Mouse (Mus musculus): ENCODE measurements around the gene Def6. TPM values are rescaled to one million over a fixed set of nuclear protein-coding genes. Genes with fewer than 3 reads are reported as not detected.

Gene Def6
- 3.7 and 4.8 TPM in 2 replicates for polyA plus RNA-seq (2015; fragmentation: Nextera tagmentation; extraction: Ambion mirVana)

DNA sequence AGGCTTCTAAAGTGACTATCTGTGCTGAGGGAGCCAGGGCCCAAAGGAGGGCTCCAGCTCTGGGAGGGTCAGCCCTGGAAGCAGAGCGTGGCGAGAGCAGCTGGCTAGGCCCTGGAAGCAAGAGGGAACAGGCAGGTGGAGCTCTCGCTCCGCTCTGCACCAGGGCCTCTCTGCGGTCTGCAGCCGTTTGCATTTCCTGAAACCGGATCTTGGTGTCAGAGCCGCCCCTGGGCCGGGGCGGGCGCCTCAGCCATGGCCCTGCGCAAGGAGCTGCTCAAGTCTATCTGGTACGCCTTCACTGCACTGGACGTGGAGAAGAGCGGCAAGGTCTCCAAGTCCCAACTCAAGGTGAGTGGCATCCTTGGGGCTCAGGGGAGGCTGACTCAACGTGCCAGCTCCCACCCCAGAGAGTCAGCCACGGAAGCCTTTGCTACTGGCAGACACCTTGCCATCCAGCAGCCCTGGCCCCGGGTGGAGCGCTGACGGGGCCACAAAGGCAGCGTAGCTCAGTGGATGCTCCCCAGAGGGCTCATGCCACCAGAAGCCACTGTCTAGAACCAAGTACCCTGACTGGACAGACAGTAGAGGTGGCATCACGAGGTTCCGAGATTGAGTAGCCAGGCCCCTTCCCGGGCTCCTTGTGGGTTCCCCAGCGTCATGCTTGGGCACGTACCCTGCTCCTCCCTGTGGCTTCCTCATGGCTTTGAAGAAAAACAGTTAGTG is at the start of gene Def6:
Gene Def6 (plus strand): TSS at position 188 of the 723 bp plus-strand sequence.
- peak; percentile 18; the same call in 1 of the 2 replicates for ATAC-seq (replicated peaks)
- peaks cover 11% of the 10 kb centered on the region; the same call in 1 of the 2 replicates for H3K36me3 ChIP-seq
- H3K27ac ChIP-seq (replicated peaks): no peak within 1 kb of the TSS
- no peaks in the 10 kb centered on the region for H3K4me1 ChIP-seq
- no peak within 1 kb of the TSS for H3K4me3 ChIP-seq
- H3K9me3 ChIP-seq: no peaks in the 10 kb centered on the region
- H3K9ac ChIP-seq (replicated peaks): no peak within 1 kb of the TSS
- no peak within 1 kb of the TSS; the same call in 1 of the 2 replicates for H3K4me2 ChIP-seq (replicated peaks)
- H3K27me3 ChIP-seq: no peaks in the 10 kb centered on the region
- 26% methylated on average over 26 of the region's 26 CpGs for WGBS

DNA sequence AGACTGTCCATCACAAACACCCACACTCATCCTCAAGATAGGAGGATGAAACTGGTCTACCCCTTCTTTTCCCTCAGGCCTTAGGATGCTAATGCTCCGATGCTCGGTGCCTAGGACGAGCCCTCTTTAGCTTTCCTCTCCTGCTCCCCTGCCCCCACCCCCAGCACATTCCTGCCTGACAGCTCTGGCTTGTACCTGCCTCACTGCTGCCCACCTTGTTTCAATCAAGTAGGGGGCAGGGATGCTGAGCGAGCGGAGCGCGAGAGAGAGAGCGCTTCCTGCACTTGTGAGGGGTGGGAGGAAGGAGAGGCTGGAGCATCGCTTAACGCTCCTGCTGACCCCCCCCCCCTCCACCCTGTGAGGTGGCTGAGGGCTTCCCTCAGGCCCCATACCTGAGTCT is 47.2 kb upstream of the Def6 start:
- Histone ChIP-seq H3K4me2 (replicated peaks) (no peak overlapping the region), H3K9ac (replicated peaks) (no peak overlapping the region), H3K9me3 (no peaks in the 10 kb centered on the region), H3K4me1 (no peaks in the 10 kb centered on the region), H3K4me3 (no peak overlapping the region), H3K27me3 (no peaks in the 10 kb centered on the region), H3K36me3 (peaks cover 3% of the 10 kb centered on the region; the same call in 1 of the 2 replicates), H3K27ac (replicated peaks) (no peak overlapping the region)
- 42% methylated on average over 10 of the region's 10 CpGs for WGBS
- ATAC-seq (replicated peaks): no peak

DNA sequence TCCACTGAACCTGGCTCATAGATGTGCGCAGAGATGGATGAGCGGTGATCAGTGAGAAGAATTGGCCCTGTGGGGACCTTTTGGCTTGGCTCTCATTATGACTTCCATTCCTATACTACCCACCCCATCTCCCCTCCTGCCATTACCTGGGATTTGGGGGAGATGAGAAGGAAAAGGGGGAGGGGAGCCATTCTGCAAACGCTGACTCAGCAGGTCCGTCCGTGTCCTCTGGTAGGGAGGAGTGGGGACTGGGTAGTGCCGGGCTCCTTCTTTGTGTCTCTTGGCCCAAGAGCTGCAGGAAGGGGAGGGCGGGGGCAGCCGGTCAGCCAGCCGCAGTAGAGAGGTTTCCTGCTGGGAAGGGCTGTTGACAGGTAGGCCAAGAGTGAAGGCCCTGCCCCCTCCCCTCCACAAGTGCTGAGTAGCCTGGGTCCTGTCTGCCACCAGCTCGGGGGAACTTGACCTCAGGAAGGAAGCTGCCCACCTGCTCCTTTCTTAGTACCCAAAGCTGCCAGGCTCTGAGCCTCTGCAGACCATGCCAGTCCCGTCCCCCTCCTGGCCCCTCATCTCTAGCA is 46.2 kb upstream of the Def6 start:
- 20% methylated on average over 11 of the region's 11 CpGs for WGBS
- Histone ChIP-seq H3K27me3 (no peaks in the 10 kb centered on the region), H3K4me2 (replicated peaks) (no peak overlapping the region), H3K4me1 (no peaks in the 10 kb centered on the region), H3K9me3 (no peaks in the 10 kb centered on the region), H3K9ac (replicated peaks) (no peak overlapping the region), H3K27ac (replicated peaks) (no peak overlapping the region), H3K36me3 (peaks cover 4% of the 10 kb centered on the region; the same call in 1 of the 2 replicates), H3K4me3 (no peak overlapping the region)
- no peak for ATAC-seq (replicated peaks)

DNA sequence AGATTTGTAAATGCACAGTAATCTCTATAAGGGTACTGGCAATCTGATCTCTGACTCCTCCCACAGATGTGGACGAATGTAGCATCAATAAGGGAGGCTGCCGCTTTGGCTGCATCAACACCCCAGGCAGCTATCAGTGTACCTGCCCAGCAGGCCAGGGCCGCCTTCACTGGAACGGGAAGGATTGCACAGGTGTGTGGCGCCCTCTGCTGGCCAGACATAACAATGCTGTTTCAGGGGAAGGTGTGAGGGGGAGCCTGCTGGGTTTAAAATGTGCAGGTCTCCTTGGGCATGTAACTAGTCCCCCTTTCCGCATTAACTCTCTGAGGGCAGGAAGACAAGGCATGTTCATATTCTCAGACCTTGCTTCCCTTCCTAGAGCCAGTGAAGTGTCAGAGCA is 43.9 kb upstream of the Def6 start:
- whole genome bisulfite sequencing: 9% methylated on average over 6 of the region's 6 CpGs
- Histone ChIP-seq H3K4me2 (replicated peaks) (no peak overlapping the region), H3K4me3 (no peak overlapping the region), H3K9ac (replicated peaks) (no peak overlapping the region), H3K27ac (replicated peaks) (no peak overlapping the region), H3K36me3 (peaks cover 4% of the 10 kb centered on the region; the same call in 1 of the 2 replicates), H3K9me3 (no peaks in the 10 kb centered on the region), H3K4me1 (no peaks in the 10 kb centered on the region), H3K27me3 (no peaks in the 10 kb centered on the region)
- peak; percentile 60; the same call in 1 of the 2 replicates for ATAC-seq (replicated peaks)

DNA sequence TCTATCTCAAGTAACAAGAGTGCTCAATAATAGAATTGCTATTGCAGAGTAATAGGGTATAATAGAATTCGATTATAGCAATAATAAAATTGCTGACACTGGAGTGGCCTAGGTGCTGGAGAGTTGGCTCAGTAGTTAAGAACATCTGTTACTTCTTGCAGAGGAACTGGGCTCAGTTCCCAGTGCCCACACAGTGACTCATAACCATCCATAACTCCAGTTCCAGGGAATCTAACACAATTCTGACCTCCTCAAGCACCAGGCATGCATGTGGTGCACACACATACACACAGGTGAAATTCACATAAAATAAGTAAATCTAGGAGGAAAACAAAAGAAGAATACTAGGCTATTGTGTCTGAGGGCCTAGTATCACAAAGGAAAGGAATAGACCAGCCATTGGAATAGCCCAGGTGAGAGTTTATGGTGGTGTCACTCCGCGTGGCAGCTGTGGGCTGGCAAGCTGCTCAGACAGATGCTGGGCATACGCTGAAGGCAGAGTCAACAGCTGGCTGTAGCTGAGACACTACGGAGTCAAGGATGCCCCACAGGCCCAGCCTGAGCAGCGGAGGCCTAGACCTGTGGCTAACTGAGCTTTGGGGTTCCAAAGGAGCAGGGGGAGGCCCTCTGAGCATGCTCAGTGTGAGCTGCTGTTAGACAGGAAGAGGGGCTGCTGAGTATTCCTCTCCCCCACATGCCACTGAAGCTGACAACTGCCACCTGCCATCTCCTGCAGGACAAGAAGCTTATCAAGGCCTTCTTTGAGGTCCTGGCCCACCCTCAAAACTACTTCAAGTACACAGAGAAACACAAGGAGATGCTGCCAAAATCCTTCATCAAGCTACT is 36.9 kb upstream of the Def6 start:
- ATAC-seq (replicated peaks): no peak
- Histone ChIP-seq H3K4me3 (no peak overlapping the region), H3K4me2 (replicated peaks) (no peak overlapping the region), H3K27ac (replicated peaks) (no peak overlapping the region), H3K9me3 (no peaks in the 10 kb centered on the region), H3K4me1 (no peaks in the 10 kb centered on the region), H3K36me3 (no peaks in the 10 kb centered on the region), H3K9ac (replicated peaks) (no peak overlapping the region), H3K27me3 (no peaks in the 10 kb centered on the region)
- 93% methylated on average over 6 of the region's 6 CpGs for WGBS

DNA sequence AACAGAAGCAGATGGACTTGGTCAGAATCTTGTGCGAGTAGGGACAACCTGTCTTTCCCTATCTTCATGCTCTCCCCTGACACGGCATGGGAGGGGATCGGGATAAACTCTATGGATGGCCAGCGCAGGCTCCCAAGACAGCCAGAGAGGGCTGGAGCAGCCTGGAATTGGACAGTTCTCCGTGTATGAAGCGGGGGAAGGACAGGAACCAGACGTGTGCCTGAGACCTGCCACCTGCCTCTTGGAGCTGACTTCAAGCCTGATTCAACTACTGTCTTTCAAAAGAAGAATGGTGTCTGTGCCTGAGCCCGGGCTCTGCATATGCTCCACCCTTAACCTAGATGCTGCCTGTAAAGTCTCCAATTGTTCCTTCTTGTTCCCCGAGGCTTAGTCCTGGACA is 34.9 kb upstream of the Def6 start:
- no peaks in the 10 kb centered on the region for H3K27me3 ChIP-seq
- WGBS: 77% methylated on average over 9 of the region's 9 CpGs
- no peak overlapping the region for H3K9ac ChIP-seq (replicated peaks)
- no peak for ATAC-seq (replicated peaks)
- H3K4me1 ChIP-seq: peaks cover 11% of the 10 kb centered on the region
- H3K27ac ChIP-seq (replicated peaks): no peak overlapping the region
- no peak overlapping the region for H3K4me3 ChIP-seq
- H3K36me3 ChIP-seq: no peaks in the 10 kb centered on the region
- no peaks in the 10 kb centered on the region for H3K9me3 ChIP-seq
- H3K4me2 ChIP-seq (replicated peaks): no peak overlapping the region

DNA sequence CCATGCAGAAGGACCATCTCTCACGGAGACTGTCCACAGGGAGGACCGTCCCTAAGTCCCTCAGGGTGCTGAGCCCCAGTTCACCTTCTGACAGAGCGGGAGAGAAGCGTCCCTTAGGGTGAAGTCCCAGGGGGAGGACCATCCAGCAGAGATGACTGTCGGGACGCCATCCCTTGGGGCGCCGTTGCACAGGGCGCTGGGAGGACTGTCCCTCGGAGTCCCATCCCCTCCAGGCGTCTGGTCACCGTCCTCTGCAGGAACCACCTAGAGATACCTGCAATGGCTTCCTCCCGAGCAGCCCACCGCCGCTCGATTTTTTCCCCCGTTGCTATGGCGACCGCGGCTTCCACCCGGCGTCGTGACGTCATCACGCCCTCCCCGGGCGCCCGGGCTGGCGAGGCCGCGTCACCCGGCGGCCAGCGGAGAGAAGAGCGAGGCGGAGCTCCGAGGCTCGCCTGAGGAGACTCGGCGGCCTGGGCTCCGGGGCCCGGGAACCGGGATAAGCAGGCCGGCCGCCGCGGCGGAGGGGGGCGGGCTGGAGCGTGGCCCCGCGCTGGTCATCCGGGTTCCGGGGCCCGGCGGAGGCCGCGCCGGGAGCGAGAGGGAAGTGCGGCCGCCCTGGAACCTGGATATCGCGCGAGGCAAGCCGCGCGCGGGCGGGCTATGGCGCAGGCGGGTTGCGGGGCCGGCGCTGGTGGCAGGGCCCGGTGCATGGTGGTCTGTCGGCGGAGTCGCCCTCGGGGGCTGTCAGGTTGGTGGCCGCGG is 30.6 kb upstream of the Def6 start, which contains the start of gene Zfp523:
Gene Zfp523 (plus strand): TSS at position 355 of the 765 bp plus-strand sequence.
- H3K9me3 ChIP-seq: no peaks in the 10 kb centered on the region
- no peaks in the 10 kb centered on the region for H3K27me3 ChIP-seq
- H3K4me3 ChIP-seq: peak within 1 kb of the TSS; percentile 96
- peaks cover 31% of the 10 kb centered on the region for H3K4me1 ChIP-seq
- H3K9ac ChIP-seq (replicated peaks): peak within 1 kb of the TSS; percentile 96
- ATAC-seq (replicated peaks): peak; percentile 84
- H3K36me3 ChIP-seq: no peaks in the 10 kb centered on the region
- WGBS: under 1% methylated on average over 80 of the region's 82 CpGs
- H3K27ac ChIP-seq (replicated peaks): peak within 1 kb of the TSS; percentile 91
- H3K4me2 ChIP-seq (replicated peaks): peak within 1 kb of the TSS; percentile 86

DNA sequence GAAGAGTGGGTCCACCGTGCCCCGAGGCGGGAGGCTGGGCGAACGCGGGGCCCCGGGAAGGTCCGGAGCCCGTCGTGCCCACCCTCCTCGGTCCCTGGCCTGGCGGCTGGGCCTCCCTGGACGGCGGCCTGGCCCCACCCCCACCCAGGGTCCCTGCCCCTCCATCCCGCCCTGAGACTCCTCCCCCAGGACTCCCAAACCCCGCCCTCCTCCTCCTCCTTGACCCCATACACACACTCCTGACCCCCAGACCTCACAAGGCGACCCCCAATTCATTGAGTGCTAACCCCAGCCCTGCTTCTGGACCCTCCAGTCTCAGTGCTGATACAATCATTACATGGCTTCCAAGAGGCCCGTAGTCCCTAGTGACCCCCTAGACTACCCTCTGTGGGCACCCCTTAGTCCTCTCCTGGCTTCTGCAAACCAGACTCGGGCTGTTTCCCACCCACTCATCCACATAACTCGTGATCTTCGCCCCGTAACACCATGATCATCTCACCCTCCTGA is 30.0 kb upstream of the Def6 start:
- H3K4me2 ChIP-seq (replicated peaks): peak overlapping the region; percentile 86
- H3K4me1 ChIP-seq: peaks cover 31% of the 10 kb centered on the region
- ATAC-seq (replicated peaks): peak; percentile 70
- H3K9me3 ChIP-seq: no peaks in the 10 kb centered on the region
- peak overlapping the region; percentile 96 for H3K4me3 ChIP-seq
- peak overlapping the region; percentile 91 for H3K27ac ChIP-seq (replicated peaks)
- no peaks in the 10 kb centered on the region for H3K36me3 ChIP-seq
- 7% methylated on average over 20 of the region's 22 CpGs for WGBS
- H3K27me3 ChIP-seq: no peaks in the 10 kb centered on the region
- peak overlapping the region; percentile 96 for H3K9ac ChIP-seq (replicated peaks)

DNA sequence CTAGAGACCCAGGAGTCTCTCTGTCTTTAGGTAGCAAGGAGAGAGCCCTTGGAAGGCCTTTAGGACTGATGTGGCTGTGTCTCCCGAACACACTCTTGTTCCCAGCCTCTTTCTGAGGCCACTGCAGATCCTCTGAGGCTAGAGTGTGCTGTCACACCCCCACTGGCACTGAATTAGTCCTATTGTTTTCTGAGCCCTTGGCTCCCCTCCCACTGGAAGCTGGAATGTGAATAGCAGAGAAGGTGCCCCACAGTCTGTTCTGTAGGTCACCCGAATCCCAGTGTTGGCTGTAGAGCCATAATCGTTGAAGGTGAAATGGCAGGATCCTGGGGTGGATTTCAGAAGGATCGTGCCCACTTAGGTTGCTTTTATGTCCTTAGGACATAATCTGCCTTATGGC is 27.2 kb upstream of the Def6 start:
- no peak overlapping the region for H3K4me2 ChIP-seq (replicated peaks)
- H3K4me1 ChIP-seq: peaks cover 31% of the 10 kb centered on the region
- no peak overlapping the region for H3K9ac ChIP-seq (replicated peaks)
- no peak overlapping the region for H3K27ac ChIP-seq (replicated peaks)
- 37% methylated on average over 4 of the region's 4 CpGs for WGBS
- ATAC-seq (replicated peaks): no peak
- H3K36me3 ChIP-seq: no peaks in the 10 kb centered on the region
- no peaks in the 10 kb centered on the region for H3K27me3 ChIP-seq
- H3K4me3 ChIP-seq: no peak overlapping the region
- H3K9me3 ChIP-seq: no peaks in the 10 kb centered on the region

DNA sequence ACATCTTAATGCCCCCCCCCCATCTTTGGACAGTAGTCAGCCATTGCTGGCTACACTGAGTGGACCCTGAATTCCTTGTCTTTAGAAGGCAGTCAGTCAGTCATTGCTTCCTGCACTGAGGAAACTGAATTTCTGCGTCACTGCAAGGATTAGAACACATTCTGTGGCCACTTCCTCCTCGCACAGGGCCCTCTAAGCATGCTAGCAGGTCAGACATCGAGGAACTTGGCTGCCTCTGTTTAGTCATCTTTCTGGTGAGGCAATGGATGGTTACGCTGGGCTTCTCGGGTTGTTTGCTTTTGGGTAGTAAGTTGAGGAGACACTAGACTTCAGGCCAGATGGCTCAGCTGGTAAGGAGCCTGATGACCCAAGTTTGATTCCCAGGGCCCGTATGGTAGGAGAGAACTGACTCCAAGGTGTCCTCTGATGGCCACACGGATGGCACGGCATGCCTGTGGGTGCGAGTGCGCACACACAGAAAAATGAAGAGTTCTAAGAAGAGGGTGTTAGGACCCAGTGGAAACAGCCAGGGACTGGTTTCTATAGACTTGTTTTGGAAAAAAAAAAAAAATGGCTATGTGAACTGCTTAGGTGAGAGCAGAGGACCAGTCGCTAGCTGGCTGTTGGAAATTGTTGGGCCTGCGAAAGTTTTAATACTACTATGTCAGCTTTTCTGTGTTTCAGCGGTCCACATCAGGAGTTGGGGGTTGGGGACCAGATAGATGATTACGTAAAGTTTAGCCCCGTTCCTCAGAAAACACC is 26.6 kb upstream of the Def6 start:
- no peaks in the 10 kb centered on the region for H3K9me3 ChIP-seq

More for the DNA sequence above, 26.6 kb upstream of the Def6 start:
- Histone ChIP-seq H3K4me1 (peaks cover 28% of the 10 kb centered on the region), H3K36me3 (no peaks in the 10 kb centered on the region), H3K9ac (replicated peaks) (no peak overlapping the region), H3K27ac (replicated peaks) (no peak overlapping the region), H3K4me3 (no peak overlapping the region), H3K4me2 (replicated peaks) (no peak overlapping the region), H3K27me3 (no peaks in the 10 kb centered on the region)
- ATAC-seq (replicated peaks): no peak
- 88% methylated on average over 15 of the region's 15 CpGs for WGBS

All from forebrain, embryonic 15.5 days (tissue).